Mouse (Mus musculus) urinary bladder, postnatal 14 days (tissue): ENCODE measurements around the gene Ppp2r5c.

Source experiments
- DNase-seq: peaks from one replicate; pipeline ENCODE4 v3.0.0; 2021; ENCODE audit warnings: low spot score

Ppp2r5c gene

DNA sequence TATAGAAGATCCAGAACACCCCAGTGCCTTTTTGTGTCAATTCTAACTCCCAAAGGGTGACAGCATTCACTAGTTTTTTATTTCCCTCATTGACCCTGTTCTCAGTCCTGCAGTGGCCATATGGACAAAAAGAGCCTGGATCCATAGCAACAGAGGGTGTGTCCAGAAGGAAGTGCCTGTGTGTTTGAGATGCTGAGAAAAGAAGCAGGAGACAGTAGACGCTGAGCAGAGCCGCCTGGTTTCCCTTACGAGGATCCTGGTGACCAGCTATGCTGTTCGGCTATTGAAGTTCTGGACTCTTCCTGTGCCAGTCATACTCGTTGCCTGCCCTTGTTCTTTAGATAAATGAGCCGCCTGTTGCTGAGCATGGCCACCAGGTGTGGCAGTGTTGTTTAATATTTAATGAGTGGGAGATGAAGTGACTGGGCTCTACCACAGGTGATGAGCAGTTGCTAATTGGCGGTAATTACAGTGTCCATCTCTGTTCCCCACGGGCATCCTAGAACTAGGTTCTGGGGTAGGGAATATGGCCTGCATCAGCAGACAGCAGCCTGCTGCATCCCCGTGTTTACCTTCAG, 65.0 kb downstream of the Ppp2r5c start:
- no peak for DNase-seq

DNA sequence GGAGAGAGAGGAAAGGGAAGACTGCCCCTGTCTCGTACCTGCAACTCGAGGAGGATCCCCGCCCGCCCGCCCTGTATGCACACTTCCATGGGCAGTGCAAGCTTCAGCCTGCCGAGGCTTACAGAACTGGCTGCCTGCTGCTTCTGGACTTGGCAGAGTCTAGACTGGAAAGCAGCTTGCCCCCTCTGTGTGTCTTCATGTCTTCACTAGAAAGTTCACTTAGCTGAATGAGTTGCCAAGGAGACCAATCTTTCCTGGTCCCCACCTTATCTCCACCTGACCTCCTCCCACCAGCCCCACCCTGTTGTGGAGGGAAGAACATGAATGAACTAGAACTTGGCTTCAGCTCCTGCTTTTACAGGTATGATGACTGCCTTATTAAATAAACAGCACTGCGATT, 66.0 kb downstream of the Ppp2r5c start:
- DNase-seq = no peak

- no peak for DNase-seq
These were observed 68.8 kb downstream of the Ppp2r5c start for GRCm38 (mm10) chr12:110515676-110516075.

DNA sequence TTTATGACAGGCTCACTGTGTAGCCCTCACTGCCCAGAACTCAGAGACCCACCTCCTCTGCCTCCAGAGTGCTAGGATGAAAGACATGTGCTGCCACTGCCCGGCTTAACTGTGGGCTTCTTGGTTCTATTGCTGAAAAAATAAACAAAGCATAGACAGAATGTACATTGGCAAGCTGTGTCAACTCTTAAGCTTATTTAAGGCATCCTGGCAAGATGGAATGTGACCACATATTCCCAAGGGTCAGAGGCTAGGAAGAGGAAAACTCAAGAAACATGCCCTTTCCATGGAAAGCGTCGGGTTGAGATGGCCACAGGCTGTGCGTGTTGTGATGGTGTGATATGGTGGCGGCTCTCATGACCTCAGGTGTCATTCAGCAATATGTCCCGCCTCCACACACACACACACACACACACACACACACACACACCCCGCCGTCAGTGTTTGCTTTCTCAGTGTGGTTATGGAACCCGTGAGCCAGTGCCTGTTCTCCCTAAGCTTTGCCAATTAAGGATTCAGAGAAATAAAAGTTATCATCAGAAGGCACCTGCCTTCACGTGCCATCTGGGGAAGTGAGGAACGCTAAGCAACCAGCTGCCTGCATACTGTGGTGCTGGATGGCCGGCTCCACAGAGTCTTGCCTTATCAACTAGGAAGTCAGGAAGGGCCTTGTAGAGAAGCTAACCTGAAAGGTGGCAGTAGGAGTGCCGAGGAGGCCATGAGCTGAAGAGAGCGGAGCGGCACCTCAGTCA, 73.5 kb downstream of the Ppp2r5c start:
- DNase-seq = no peak

DNA sequence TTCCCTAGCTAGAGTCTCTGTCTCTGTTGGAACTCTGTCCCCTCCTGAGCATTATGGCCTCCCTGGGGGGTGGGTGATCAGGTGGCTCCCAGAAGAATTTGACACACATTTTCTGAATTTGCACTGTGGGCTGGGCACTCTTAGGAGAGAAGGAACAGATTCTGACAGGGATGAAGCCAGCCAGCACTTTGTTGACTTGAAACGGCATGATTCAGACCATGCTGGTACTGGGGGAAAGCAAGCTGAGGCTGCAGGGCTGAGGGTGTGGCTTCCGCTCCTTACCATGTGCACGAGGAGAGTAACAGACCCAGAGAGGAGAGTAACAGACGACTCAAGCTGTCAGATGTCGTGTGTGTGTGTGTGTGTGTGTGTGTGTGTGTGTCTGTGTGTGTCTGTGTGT, 76.6 kb downstream of the Ppp2r5c start:
- DNase-seq = no peak

GRCm38 (mm10) chr12:110532711-110533110, 85.8 kb downstream of the Ppp2r5c start:
- no peak for DNase-seq

- no peak for DNase-seq
These were observed 86.2 kb downstream of the Ppp2r5c start for GRCm38 (mm10) chr12:110533151-110533550.

DNA sequence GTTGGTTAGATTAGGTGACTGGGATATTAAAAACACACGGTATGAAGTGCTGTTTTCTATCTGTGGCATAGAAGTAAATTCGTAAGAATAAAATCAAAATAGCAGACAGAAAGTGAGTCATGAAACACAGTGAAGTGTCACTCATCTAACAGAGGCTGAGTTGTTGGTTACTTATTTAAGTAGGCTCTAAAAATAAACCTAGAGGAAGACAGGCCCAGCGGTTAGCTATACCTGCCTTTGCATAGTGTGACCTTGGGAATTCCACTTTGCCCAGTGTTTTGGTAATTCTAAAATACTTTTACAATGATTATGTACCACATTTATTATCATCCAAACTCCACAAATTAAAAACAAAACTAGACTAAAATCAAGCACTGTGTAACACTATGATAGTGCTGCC, 86.9 kb downstream of the Ppp2r5c start:
- no peak for DNase-seq

GRCm38 (mm10) chr12:110535361-110535760, 88.4 kb downstream of the Ppp2r5c start:
- no peak for DNase-seq

DNA sequence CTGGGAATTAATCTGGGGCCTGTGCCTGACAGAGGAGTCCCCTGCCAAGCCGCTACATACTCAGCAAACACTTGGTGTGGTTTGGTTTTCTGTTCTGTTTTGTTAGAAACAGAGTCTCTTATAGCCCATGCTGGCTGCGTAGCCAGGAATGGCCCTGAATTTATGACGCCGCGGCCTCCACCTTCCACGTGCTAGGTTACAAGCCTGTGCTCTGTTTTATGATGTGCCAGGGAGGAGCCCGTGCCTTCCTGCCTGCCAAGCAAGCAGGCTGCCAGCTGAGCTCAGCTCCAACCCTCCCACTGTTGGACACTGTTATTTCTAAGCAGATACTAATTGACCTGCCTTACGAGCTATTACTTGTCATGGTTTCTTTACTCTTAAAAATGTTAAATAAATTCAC, 90.8 kb downstream of the Ppp2r5c start:
- DNase-seq = peak; percentile 47

DNA sequence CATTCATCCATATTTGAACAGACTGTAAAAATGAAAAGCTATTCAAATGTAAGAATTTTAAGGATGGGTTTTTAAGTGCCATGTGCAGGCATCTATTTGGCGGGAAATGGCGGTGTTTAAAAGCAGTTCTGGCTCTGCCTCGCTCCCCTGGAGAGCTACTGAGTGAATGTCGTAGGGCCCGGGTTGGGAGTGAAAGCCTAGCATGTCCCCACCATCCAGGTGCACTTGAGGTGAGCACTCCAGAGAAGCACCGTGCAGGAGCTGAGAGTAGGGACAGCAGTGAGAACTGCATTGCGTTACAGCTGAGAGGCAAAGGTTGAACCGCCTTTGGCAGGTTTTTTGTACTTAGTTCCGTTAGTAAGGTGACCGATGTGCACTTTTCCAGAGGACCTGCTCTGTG, 92.4 kb downstream of the Ppp2r5c start:
- DNase-seq = no peak

DNA sequence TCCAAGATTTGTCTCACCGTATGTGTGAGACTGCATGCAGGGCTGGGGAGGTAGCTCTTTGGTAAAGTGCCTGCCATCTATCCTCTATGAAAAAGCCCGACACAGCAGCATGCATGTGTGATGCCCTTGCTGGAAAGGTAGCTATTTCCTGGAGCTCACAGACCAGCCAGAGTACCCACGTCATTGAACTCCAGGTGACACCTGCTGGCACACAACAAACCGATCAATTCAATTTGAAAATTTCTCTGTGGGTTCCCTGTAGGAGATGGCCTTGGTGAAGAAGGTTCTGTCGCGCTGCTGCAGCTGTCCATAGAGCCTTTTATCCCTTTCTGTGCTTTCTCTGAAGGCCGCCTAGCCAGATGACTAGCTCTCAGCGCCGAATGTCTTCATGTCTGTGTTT, 92.9 kb downstream of the Ppp2r5c start:
- no peak for DNase-seq

DNA sequence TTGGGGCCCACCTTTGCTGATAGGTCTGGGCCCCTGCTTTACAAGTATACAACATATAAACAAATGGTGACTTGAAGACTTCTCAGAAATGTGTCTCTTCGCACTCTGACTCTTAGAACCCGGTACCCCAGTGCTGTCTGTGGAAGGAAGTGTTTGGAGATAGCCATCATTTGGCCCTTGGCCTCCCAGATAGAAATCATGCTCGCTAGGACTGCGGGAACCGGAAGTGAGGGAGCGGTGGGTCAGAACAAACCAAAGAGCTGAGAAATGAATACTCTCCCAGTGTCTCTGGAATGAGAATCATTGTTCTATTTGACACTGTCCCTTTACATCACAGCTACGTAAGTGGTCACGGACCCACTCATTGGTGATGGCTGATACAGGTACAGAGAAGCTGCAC, 93.4 kb downstream of the Ppp2r5c start:
- no peak for DNase-seq

DNA sequence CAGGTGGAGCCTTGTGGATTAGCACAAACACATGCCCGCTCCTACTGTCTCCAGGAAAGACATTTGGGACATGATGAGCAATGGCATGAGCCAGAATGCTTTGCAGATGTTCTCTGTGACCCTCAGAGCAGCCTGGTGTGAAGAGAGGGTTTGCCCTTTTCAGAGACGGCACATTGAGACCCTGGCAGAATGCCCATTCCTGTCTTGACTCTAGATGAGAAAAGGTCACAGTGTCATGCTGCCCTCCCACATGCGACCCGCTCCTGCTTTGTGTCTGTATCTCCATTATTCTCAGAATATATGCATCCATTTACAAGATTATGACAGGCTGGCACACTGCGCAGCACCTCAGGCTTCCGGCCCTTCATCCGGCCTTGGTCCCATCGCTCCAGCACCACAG, 94.1 kb downstream of the Ppp2r5c start:
- DNase-seq = no peak

- DNase-seq = no peak
These were observed 94.6 kb downstream of the Ppp2r5c start for GRCm38 (mm10) chr12:110541528-110541927.

DNA sequence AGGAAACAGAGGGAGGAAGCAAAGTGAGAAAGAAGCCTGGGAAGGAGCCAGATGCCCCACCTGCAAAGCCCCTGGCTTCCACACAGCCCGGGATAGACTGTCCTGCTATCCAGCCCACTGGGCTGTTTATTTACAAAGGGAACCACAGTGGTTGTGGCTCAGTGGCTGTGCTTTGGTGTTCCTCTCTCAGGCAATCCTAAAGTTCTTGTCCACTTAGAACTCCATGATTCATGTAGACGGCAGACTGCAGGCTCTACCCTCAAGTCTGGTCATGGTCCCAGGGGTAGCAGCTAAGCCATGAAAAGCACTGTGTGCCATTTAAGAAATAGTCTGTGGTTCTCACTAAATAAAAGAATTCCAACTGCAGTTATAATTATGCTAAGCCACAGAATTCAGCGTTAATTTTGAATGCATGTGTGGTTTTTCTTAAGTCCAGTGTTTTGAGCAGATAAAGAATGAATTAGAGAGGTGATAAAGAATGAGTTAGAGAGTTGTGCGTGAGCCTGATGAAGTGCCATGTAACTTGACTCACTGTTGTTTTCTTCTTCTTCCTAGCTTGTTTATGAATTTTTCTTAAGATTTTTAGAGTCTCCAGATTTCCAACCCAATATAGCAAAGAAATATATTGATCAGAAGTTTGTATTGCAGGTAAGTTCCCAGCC, 98.3 kb downstream of the Ppp2r5c start:
- DNase-seq = no peak

- DNase-seq = no peak
These were observed 100.7 kb downstream of the Ppp2r5c start for GRCm38 (mm10) chr12:110547573-110547972.

- no peak for DNase-seq
These were observed 102.7 kb downstream of the Ppp2r5c start for GRCm38 (mm10) chr12:110549437-110550112.

GRCm38 (mm10) chr12:110550364-110550763, 103.4 kb downstream of the Ppp2r5c start:
- DNase-seq = no peak

- no peak for DNase-seq
These were observed 105.2 kb downstream of the Ppp2r5c start for GRCm38 (mm10) chr12:110552113-110552512.

DNA sequence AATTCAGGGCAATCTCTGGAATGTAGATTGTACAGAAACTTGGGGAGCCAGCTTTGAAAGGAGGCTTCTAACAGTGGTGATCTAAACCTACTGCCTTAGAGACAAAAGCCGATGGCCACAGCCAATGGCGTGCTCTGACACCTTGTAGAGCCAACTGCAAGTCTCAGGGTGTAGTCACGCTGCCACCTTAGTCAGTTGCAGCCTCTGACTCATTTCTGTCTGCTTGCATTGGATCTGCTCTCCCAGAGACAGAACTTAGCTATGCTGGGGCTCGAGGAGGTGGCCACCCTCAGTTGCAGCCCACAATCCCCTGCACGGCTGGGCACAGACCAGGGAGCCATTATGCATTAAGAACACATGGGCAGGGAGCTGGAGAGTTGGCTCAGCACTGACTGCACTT, 106.4 kb downstream of the Ppp2r5c start:
- no peak for DNase-seq

GRCm38 (mm10) chr12:110555536-110556240, 108.8 kb downstream of the Ppp2r5c start:
- no peak for DNase-seq
